Mouse (Mus musculus) left cerebral cortex, adult 2 months (tissue): Measurements from ENCODE around the gene Fbxo41. TPM values are rescaled to one million over a fixed set of nuclear protein-coding genes. Genes with fewer than 3 reads are reported as not detected.
A peak's percentile ranks its signal among the peaks of the same experiment; 100 is the strongest.

Experiments
- DNase-seq, 2 experiments: peaks; one replicate each; pipeline ENCODE4 v3.0.0; 2021 to 2022; ENCODE audit warnings: low spot score in 2 of 2, mixed read lengths in 1 of 2; ENCODE audit errors: extremely low spot score in 1 of 2
- H3K27ac ChIP-seq: fragments of 200-600 bp; 2 replicates; pipeline ENCODE4 v1.8.1; 2022
- H3K4me3 ChIP-seq: fragments of 200-600 bp; 2 replicates; pipeline ENCODE4 v1.8.1; 2022
- CTCF ChIP-seq: fragments of 200-600 bp; IDR thresholded peaks from 2 replicates; pipeline ENCODE4 v1.8.1; 2022; ENCODE audit warnings: antibody characterized with exemption, mild to moderate bottlenecking, moderate library complexity
- intact Hi-C: fragments of 180-260 bp; cut with DNase I; formaldehyde crosslinking; loops from one replicate; pipeline ENCODE4 v1.15.1; 2025
- total RNA-seq, 2 experiments: library from RNA; stranded (reverse); gene quantifications; 2 replicates each; pipeline ENCODE4 v1.2.3; 2021

The Fbxo41 gene
- total RNA-seq, 2 experiments from 2014 or later = 101 to 102 TPM

DNA sequence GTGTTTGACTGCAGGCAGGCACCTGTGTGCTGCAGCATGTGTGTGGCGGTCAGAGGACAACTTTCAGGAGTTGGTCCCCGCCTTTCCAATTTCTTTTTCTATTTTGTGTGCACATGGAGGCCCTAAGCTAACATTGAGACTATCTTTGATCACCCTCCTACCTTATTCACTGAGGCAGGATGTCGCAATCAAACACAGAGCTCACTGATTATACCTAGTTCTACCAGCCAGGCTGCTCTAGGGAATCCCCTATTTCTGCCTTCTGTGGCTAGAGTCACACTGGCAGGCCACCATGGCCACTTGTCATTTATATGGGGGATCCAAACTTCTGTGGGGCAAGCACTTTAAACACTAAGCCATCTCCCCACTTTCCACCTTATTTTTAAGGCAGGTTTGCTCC is 13.1 kb downstream of the Fbxo41 start:
- intact Hi-C loops = no loop called here
- no peak overlapping the region for H3K27ac ChIP-seq

GRCm38 (mm10) chr6:85488510-85488909 is 14.3 kb downstream of the Fbxo41 start:
- intact Hi-C loops = no loop called here
- no peak for DNase-seq
- no peak for TF ChIP-seq CTCF
- H3K4me3 ChIP-seq = no peak overlapping the region
- H3K27ac ChIP-seq = no peak overlapping the region

More for the DNA sequence above, 13.1 kb downstream of the Fbxo41 start:
- DNase-seq = no peak
- no peak overlapping the region for H3K4me3 ChIP-seq
- TF ChIP-seq CTCF = no peak

- no peak overlapping the region for H3K27ac ChIP-seq
- no peak for TF ChIP-seq CTCF
- intact Hi-C loops = no loop called here
- H3K4me3 ChIP-seq = no peak overlapping the region
- DNase-seq = no peak
Measured at GRCm38 (mm10) chr6:85485738-85486137, 17.1 kb downstream of the Fbxo41 start.

DNA sequence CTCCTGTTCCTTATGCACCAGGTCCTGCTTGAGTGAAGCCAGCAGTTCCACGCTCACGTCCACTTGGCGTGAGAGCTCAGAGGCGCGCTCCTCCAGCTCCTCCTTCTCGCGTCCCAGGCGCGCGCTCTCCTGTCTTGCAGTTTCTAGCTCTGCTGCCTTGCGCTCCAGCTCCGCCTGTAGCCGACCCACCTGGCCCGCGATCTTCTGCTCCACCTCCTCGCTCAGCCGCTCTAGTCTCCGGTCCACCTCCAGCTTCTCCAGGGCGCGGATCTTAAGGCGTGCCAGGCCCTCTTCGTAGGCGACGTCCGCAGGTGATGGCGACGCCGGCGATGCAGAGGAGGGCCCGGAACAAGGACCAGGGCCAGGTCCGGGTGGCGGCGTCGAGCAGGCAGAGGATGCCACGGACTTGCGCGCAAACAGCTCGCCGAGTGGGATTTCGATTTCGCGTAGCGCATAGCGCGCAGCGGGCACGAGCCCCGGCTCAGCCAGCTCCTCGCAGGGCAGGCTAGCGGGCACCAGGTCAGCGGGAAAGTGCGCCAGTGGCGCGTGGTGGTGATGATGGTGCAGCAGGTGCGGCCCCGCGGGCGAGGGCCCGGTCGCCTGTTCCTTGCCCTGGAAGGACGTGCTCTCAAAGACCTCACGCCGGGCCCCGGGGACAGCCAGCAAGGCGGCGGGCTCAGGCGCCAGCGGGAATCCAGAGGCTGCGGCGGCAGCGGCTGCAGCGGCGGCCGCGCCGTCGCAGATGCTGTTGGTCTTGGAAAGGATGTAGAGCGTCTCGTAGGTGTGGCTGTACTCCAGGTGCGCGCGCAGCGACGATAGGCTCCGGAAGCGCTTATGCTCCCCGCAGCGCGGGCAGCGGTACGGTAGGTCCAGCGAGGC is 18.7 kb downstream of the Fbxo41 start:
- TF ChIP-seq CTCF = no peak
- DNase-seq = no peak
- Histone ChIP-seq H3K4me3 (peak overlapping the region; percentile 18), H3K27ac (peak overlapping the region; percentile 47; the same call in 1 of the 2 replicates)
- intact Hi-C loops = no loop called here

GRCm38 (mm10) chr6:85480685-85481084 is 22.1 kb downstream of the Fbxo41 start:
- Histone ChIP-seq H3K4me3 (no peak overlapping the region), H3K27ac (peak overlapping the region; percentile 50)
- TF ChIP-seq CTCF = no peak
- DNase-seq = no peak
- intact Hi-C loops = loop anchor here (2.0 kb wide), 1 partner anchor 32 kb away; the partner anchor contains the start of gene Egr4

DNA sequence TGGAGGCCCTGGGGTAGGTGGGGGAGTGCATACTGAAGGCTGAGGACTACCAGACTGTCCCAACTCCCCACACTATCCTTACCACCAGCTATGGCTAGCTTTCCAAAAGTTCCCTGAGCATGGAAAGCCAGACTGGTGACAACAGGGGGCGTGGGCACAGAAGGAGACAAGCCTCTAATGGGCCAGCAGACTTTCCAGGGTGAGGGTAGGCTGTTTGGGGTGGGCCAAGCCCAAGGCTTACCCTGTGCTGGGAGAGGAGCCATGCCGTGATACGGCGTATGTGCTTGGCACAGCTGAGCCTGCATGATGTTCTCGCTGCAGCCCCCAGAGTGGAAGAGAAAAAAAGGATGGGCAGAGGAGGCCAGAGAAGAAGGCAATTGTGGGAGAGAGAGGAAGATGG is 22.8 kb downstream of the Fbxo41 start:
- no peak for DNase-seq
- Histone ChIP-seq H3K27ac (peak overlapping the region; percentile 50), H3K4me3 (no peak overlapping the region)
- intact Hi-C loops = loop anchor here (2.0 kb wide), 1 partner anchor 33 kb away; the partner anchor contains the start of gene Egr4
- TF ChIP-seq CTCF = no peak

- Histone ChIP-seq H3K4me3 (no peak overlapping the region), H3K27ac (no peak overlapping the region)
- intact Hi-C loops = no loop called here
- TF ChIP-seq CTCF = no peak
- no peak for DNase-seq
Measured at GRCm38 (mm10) chr6:85478416-85478815, 24.4 kb downstream of the Fbxo41 start.

DNA sequence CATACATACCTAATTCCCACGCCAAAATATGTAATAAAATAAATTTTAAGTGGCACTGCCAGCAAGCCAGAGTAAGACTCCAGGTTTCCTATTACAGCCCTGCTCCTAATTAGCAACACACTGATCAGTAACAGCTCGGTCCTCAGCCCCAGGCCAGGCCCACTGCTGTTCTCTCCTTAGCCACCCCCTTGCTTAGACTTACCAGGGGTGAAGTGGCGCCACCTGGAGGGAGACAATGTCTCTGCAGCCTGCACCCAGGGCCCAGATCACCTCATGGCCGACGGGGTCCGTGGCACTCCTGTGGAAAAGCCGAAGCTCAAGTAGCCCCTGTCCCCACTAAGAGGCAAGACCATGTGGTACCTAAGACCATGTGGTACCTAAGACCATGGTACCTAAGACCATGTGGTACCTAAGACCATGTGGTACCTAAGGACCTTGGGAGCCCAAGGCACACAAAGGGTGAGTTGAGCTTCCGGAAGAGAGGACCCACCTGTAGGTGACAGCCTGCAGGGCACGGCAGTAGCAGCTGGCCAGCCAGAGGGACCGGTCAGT is 25.4 kb downstream of the Fbxo41 start:
- intact Hi-C loops = no loop called here
- Histone ChIP-seq H3K27ac (no peak overlapping the region), H3K4me3 (no peak overlapping the region)
- TF ChIP-seq CTCF = peak; percentile 63
- DNase-seq = no peak

DNA sequence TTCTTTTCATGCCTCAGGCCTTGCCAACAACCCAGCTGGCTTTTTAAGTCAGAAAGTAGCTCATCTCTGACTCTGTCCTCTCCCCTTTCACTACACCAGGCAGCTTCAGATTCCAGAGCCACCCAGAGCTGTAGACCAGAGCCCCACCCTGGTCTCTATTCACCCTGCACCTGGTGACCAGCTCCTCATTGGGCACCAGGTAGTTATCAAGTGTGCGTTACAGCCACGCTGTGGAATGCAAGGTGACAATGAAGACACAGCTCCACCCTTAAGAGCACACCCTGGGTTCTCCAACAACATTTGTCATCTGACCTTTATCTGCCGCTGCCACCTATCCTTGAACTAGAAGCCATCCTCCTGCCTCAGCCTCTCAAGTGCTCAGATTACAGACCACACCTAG is 27.2 kb downstream of the Fbxo41 start:
- intact Hi-C loops = no loop called here
- DNase-seq = no peak
- Histone ChIP-seq H3K4me3 (no peak overlapping the region), H3K27ac (no peak overlapping the region)
- TF ChIP-seq CTCF = no peak

- no peak for DNase-seq
- intact Hi-C loops = no loop called here
- H3K27ac ChIP-seq = no peak overlapping the region
- no peak for TF ChIP-seq CTCF
- no peak overlapping the region for H3K4me3 ChIP-seq
Measured at GRCm38 (mm10) chr6:85472542-85472941, 30.3 kb downstream of the Fbxo41 start.

GRCm38 (mm10) chr6:85471962-85472361 is 30.8 kb downstream of the Fbxo41 start:
- TF ChIP-seq CTCF = no peak
- H3K27ac ChIP-seq = no peak overlapping the region
- DNase-seq = no peak
- intact Hi-C loops = no loop called here
- no peak overlapping the region for H3K4me3 ChIP-seq

GRCm38 (mm10) chr6:85469660-85470430 is 32.9 kb downstream of the Fbxo41 start:
- intact Hi-C loops = no loop called here
- no peak for DNase-seq
- Histone ChIP-seq H3K27ac (peak overlapping the region; percentile 40; the same call in 1 of the 2 replicates), H3K4me3 (no peak overlapping the region)
- no peak for TF ChIP-seq CTCF
